Mouse (Mus musculus): ENCODE measurements at regions not wholly inside any gene's neighbourhood (a gene's known extent, or its start where the extent isn't known, plus 50 kb on each side); places are given as distances from the start of the nearest gene placed in this dataset.
"Not testable (repeated sequence)": the region's sequence is repeated elsewhere in the genome, so short reads cannot be mapped to it uniquely, and the experiment has no call there.

DNA sequence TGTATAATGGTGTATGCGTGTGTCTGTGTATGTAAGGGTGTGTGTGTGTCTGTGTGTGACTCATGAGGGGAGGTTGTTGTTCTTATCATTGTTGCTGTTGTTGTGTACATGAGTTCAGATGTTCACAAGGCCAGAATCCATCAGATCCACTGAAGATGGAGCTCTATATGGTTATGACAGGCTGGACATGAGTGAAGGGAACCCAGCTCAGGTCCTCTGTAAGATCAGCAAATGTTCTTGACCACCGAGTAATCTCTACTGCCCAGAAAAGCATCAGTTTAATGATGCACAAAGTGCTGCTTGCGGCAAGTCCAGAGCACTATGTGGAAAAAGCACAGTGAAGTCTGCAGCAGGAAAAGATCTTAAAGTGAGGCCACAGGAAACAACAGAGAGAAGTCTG, 77.5 kb downstream of the Gm15319 start:
- DNase-seq (ENCODE audit: low spot score in 2 of 2), result not testable (repeated sequence)

DNA sequence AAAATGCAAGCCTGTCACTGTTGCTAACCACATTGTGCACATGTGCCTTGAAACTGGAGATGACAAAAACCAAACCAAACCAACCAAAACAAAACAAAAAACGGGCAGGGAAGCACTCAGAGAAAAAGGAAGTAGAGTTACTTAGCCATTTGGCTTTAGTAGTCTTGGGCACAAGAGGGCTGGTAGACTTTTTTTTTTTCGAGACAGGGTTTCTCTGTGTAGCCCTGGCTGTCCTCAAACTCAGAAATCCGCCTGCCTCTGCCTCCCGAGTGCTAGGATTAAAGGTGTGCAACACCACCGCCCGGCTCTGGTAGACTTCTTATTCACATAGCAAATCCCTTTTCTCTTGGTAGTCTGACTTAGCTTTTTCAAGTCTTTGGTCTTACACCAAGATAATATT, 78.2 kb downstream of the Gm15319 start:
- peak in 1 of 2 experiments; percentile 29 for DNase-seq (ENCODE audit: low spot score in 2 of 2)

DNA sequence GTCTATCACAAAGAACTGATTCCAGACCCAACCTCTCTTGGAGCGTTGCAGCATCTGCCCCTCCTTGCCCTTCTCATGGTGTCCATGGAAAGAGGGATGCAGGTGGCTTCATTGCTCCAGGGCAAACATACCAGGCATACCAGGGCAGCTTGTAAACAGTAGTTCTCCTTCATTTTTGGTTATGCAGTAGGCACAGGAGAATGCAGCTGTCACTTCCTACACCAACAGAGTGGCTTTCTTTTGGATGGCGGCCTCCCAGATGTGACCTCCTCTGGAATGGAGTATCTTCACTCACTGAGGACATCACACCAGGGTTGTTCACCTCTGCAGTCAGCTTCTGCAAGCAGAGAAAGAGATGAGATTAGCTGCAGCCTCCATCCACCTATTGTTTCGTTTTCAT, 79.9 kb downstream of the Gm15319 start:
- not testable (repeated sequence) for DNase-seq (ENCODE audit: low spot score in 2 of 2)

DNA sequence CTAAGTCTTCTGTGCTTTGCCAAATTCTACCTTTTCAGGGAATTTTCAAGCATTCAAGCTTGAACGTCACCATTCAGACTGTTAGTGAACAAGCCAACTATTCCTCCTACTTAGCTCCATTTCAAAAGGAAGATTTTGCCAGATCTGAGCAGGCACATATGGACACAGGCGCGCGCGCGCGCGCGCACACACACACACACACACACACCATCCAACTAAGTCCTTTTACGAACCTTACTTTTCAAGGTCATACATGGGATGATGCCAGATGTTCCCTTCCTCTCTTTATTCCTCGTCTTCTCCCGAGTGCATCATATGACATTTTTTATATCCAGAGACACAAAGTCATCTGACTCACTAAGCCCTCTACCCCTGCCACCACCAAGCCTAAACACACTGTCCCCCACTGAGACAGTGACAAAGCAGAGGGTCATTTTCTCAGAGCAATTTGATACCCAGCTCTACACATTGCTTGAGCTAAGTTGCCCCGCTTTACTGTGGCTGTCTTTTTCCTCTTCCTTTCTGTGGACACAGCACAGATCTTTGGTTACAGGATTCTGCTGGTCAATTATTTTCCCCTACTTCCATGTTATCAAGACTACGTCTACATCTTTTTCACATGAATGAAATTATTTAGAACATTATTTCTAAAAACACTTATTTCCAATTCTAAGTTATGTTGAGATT, 81.7 kb downstream of the Gm15319 start:
- not testable (repeated sequence) for DNase-seq (ENCODE audit: low spot score in 2 of 2)

DNA sequence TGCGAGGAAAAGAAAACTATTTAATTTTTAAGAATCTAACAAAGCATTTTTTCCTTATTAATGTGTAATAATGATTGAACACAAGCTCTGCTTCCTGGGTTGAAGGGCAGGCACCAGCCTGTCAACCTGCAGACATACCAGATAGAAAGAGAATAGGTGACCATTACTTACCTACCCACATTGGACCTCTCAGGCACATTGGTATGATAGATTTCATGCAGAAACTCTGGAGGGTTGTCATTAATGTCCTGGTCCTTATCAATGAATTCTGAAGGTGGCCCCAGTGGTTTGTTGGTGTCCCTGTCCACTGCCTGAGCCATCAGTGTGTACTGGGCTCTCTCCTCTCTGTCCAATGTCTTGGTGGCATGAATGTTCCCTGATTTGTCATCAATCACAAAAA, 85.3 kb downstream of the Gm15319 start:
- DNase-seq (ENCODE audit: low spot score in 2 of 2), result not testable (repeated sequence)

DNA sequence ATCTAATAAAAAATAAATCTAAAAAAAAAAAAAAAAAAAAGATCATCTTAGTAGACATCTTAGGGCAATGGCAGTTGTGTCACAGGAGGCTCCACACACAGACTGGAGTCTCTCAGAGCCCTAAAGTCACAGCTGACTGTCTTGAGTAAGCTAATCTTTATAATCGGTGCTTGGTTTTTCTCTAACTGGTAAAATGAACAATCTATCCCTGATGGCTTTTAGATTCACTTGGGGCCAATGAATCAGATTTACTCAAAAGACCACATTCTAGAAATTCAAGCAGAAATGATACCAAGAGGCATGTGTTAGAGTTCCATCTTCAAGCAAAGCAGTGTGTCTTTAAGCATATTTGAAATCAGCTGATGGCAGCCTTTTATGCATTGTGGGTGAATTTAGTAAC, 86.3 kb downstream of the Gm15319 start:
- DNase-seq (ENCODE audit: low spot score in 2 of 2), result not testable (repeated sequence)

DNA sequence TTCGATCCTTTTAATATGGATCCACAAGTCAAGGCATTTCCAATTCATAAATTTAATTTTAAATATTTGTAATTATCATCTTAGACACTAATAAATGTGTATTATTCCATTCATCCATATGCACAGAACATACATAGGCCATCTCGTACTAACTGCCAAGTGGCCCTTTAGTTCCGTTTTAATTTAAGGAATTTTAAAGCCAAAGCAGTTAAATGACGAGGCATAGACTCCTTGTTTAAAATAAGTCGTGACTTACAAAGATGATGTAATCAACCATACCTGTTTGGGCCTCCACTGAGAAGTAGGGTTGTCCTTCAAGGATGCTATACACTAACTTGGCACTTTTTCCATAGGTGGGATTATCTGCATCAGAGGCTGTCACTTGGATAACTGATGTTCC, 89.2 kb downstream of the Gm15319 start:
- not testable (repeated sequence) for DNase-seq (ENCODE audit: low spot score in 2 of 2)

DNA sequence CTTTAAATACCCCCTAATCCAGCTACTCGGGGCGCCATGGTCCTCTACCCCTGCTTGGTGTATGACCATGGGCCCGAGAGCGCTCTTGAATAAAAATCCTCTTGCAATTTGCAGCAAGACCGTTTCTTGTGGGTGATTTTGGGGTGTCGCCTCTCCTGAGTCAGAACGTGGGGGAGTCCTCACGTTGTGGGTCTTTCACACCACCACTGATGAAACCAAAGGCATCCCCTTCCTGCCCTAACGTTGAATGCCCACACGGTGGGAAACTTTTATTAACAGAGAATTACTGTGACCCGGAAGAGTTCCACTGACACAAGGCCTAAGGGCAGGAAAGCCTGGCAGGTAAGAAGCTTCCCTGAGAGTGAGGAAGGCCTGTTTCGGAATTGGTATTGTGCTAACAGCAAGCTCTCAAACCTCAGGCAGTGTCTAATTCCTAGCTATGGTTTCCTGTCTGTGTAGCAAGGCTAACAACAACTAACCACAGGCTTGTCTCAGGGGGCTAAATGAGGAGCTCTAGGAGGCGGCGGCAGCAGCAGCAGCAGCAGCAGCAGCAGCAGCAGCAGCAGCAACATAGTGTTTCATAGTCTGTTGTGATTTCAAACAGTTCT, 95.4 kb downstream of the Gm15319 start:
- DNase-seq (ENCODE audit: low spot score in 2 of 2), result peak in 1 of 2 experiments; percentile 52

DNA sequence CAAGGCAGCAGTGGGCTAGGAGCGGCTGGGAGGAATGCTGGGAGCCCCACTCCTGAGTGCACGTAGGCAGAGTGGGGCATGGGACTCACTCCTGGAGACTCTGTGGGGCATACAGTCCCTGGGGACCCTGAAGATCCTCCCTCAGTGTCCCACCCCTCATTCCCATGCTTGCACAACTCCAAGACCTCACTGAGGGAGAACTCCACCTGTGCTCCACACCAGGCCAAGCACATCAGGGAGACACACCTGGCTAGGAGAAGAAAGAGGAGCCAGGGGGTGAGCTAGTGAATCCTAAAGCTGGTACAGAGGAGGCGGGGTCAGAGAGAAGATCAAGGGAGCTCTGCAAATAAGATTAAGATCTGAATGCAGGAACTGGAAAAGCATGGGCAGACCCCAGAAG, 96.2 kb downstream of the Gm15319 start:
- DNase-seq (ENCODE audit: low spot score in 2 of 2), result peak in 1 of 2 experiments; percentile 63

DNA sequence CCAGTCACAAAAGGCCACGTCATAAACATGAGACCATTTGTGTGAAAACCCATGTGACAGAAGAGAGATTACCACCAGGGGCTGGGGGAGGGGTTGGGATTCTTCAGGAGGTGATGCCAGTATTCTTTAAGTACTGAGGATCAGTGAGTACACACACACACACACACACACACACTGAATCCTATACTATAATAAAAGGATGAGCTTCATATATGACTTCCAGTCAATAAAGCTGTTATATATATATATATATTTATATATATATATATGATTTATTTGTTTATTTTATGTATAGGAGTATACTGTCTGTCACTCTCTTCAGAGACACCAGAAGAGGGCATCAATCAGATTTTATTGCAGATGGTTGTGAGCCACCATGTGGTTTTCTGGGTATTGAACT, 98.4 kb downstream of the Gm15319 start:
- not testable (repeated sequence) for DNase-seq (ENCODE audit: low spot score in 2 of 2)

DNA sequence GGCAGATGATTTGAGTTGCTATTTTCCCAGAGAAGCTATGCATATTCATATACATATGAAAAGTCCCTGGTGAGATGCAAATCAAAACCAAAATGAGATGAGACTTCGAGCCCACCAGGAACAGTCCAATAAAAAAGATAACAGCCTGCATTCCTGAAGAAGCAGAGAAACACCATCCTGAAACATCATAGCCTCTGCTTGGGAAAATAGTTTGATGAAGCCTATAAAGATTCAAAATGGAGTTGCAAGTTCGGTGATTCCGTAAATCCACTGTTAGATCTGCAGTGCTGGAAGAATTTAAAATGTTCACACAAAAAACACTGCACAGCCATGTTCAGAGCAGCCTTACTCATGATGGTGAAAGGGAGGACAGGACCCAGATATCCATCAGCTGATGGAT, 98.9 kb downstream of the Gm15319 start:
- not testable (repeated sequence) for DNase-seq (ENCODE audit: low spot score in 2 of 2)

DNA sequence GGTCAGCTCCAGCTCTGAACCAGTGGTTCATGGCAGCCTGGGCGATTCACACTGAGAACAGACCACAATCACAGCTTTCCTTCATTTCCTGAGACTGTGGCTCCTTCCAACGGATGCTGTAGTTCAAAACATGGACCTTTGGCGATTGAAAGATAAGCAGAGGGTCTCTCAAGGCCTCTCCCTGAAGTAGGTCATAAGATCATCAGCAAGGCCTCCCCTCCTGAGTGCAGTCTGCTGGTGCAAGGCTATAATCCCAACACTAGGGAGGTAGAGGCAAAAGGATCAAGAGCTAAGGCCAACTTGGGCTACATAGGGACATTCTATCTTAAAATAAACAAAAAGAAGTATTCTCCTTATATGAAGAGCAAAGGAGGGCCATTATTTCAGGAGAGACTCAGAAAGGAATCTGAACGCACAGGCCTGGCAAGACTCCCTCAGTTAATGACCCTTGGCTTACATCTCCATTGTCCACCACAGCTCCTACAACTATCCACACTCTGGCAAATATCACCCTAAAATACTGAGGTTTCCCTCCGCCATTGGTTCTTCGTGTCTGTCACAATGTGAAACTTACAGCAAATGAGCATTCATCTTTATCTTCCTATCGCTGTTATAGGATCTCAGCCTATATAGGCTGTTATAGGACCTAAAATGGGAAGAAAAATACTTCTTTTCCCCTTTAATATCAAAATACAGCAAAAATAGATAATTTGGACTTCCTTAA, 100.0 kb downstream of the Gm15319 start:
- peak in 1 of 2 experiments; percentile 34 for DNase-seq (ENCODE audit: low spot score in 2 of 2)

DNA sequence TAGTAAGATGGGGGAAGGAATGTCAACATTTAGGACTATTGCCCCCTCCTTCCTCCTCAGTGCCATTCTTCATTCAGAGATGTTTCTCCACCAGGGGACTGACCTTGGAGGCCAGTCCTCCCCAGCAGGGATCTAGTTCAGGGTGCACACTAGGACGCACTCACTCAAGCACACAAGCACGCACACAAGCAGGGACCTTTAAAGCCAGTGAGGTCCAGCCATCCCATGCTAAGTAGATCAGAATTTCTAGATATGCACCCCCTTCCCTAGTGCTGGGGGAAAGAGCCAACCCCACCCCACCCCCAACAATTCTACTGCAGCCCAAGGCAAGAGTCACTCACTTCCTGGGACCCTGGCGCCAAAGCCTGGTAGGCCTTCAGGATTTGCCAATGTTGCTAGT, 100.8 kb downstream of the Gm15319 start:
- not testable (repeated sequence) for DNase-seq (ENCODE audit: low spot score in 2 of 2)

DNA sequence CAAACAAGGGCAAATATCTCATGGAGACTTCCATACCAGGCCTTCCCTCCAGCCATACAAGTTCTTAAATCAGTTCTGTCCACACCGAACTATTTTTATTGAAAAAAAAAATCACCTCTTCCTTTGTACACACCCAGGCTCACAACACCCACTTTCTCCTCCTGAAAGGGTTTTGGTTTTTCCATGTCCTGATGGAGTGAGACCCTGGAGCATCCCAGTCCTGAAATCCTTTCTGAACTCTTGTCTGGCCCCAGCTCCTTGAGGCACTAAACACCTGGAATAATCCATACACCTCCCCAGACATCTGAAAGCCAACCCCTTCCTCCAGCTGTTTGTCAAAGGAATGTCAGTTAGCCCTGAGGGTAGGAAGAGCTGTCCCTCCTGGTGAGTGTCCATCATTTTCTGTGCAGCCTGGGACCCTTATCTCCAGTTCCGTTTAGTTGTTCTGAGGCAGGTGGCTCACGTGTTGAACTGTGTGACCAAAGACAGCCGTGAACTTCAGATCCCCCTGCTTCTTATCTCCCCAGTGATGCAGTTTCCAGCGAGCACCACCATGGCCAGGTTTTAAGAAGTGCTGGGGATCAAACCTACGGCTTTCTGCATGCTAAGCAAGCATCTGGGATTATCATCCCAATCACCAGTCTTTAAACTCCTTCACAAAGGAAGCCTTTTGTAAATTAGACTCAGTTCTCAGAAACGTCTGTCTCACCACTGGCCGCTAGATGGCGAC, 101.4 kb downstream of the Gm15319 start:
- not testable (repeated sequence) for DNase-seq (ENCODE audit: low spot score in 2 of 2)

DNA sequence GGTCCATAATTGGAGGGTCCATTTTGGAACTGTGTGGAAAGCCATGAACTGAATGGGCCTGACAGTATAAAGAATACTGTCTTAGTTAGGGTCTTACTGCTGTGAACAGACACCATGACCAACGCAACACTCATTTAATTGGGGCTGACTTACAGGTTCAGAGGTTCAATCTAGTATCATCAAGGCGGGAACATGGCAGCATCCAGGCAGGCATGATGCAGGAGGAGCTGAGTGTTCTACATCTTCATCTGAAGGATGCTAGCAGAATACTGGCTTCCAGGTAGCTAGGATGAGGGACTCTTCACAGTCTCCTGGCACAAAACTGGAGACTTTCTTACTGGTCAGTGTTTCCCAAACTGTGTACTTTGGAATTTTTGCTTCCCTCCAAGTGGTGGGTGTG, 102.0 kb downstream of the Gm15319 start:
- peak in 1 of 2 experiments; percentile 66 for DNase-seq (ENCODE audit: low spot score in 2 of 2)

DNA sequence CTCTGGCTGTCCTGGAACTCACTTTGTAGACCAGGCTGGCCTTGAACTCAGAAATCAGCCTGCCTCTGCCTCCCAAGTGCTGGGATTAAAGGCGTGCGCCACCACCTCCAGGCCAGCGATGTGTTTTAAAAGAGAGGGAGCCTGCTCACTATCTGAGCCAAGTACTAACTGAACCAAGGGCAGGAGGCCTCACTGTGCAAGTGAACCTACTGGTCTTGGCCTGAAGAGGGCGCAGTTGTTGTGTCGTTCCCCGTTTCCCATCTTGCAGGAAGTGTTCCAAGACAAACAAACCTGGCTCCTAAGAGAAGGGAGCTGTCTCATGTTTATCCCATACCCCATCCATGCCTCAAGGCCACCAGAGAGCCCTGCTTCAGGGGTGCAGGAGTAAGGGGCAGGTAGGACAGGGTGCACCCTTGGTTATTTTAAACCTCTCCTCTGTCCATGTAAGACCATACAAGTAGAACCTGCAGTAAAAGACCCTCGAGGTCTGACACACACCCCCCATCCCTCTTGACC, 102.8 kb downstream of the Gm15319 start:
- not testable (repeated sequence) for DNase-seq (ENCODE audit: low spot score in 2 of 2)

DNA sequence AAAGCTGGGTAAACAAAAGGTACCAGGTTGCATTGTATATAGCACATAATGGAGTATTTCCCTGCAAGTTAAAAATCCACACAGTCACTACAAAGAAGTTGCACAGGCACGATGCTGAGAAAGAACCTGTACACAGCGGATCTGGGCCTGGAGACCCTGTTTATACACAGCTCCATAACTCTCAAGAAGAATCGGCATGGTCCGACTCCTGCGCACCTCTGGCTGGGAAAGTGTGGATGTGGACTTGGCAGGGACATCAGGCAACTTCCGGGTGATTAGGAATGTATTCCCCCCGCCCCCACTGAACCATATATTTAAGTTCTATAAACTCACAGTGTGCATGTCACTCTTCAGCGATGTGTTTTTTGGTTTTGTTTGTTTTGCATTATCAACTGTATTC, 103.3 kb downstream of the Gm15319 start:
- peak in 1 of 2 experiments; percentile 11 for DNase-seq (ENCODE audit: low spot score in 2 of 2)

Data from frontal cortex, postnatal 14 days (tissue).